Mouse (Mus musculus): ENCODE results near the gene Elmo2.

Elmo2 gene

DNA sequence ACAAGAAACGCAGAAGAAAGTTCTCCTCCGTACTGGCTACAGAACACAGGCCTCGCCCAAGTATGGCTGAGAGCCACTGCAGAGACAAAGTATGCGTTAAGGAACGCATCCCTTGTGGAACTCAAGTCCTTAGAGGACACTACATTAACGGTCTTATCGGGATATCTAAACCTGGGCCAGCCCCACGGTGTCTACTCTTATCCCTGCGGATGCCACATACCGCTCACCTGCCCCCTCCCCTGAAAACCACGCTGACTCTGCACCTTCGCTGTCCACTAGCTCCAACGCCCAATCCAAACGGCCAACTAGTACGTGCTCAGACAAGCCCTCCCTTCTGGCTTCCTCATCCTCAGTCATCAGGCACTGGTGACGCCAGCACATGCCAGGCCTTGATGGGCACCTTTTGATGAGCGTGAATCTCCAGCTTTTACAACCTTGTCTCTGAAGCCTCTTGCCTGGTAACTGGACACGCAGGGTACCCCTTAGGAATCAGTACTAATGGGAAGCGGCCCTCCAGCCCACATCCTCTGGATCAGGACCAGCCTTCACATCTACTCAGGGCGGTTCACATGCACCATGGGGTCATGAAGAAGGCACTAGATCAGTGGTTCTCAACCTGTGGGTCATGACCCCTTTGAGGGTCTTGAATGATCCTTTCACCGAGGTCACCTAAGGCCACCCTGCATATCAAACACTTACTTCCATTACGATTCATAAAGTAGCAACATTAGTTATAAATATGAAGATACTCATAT is 4.1 kb downstream of the Elmo2 start:
- DNase-seq = no peak

DNA sequence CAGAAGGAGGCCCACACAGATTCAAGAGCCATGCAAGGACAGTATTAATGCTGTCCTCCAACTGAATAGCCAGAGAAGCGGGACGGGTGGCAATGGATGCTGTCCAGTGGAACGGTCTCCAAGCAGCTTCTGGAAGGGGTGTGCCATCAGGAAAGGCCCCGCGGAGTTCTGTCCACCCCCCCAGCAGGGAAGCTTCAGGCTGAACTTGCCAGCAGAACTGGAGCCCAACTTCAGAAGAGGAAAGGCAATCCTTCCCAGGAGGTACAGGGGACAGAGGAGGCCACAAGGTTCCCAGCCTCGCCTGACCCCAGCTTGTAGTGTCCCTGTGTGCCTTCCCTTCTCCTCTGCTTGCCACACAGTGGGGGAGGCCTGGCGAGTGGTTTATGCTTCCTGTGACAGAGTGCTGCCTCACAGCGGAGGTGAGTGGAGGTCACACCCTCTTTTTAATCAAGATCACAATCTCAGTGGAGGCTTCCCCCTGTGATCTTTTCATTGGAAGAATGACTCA is 4.8 kb downstream of the Elmo2 start:
- DNase-seq = no peak

DNA sequence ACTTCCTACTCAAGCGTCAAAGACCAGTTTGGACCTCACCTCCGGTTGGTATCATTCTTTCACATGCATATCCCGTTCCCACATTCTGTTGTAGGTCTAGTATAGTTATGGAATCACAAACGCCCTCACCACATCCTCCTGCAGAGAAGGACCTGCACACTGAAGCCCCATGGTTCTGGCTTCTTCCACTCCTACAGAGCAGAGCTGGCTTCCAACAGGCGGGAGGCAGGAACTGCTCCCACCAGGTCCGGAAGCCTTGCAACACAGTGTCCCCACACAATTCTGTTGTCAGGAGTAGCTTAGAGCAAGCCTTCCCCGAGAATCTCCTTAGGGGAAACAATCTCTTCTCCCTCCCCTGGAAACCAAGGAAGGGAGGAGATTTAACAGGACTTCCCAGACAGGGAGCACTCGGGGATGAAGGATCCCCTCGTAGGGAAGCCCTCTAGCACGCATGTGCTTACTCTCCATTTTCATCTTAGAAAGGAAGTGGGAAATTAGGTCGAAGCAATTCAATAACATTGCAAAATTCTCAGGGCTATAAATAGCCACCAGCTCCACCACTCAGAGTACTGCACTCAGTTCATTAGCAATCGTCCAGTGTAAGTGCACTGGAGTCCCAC is 5.6 kb downstream of the Elmo2 start:
- DNase-seq = no peak

DNA sequence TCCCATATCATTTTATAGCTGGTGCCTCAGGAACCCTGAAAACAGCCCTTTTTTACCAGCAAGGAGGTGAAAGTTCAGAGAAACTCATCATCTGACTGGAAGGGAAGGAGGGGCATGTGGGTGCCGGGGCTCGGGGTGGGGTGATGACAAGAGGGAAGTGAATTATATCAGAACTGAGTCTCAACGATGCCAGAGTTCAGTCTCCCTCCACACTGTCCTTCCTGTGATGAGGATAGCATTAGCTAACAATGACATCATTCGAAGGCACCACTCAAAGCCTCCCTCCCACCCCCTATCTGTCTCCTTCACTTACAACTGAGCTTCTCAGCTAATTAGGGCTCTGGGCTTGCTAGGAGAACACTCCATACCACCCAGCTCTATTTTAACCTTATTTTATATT is 6.8 kb downstream of the Elmo2 start:
- DNase-seq = no peak

DNA sequence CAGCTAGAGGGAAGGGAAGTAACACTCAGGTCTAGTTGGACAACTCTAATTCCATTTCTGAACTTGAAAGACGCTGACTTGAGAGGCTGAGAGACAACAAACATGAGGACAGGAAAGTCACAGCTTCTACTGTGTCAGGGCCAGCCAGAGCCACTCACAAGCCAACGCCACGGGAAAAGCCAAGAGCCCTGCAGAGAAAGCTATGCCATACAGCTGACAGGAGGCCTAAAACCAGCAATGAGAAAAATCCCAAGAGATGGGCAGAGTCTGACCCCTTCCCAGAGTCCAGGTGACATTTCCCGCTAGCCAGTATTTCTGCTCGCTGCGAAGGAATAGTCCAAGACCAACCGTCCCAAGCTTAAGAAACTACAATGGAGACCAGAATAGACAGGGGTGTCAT is 7.3 kb downstream of the Elmo2 start:
- no peak for DNase-seq

DNA sequence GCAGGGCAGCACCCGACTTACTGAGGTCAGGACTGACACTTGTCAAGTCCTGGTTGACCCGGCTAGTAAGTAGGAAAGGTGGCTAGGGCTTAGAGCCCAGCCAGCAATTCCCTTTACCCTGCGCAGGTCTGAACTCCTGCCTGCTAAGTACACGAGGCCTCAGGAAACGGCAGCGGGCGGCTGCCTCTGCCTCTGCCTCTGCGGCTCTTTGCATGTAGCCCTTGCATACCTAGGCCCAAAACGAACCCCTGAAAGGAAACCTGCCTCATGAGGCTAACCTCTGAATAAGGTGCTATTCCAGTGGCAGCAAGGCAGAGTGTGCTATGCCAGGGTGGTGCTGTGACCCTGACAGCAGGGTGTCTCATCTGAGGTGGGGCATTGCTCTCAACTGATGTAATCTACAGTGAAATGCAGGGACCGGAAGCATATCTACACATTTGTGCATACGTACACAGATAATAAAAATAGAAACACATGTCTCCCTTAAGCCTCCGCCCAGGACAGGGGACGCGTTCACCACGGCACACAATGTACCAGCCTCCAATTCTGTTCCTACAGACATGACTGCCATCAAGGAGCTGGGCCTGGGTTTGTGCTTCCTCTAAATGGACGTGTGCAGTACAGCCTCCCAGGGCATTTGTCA is 8.5 kb downstream of the Elmo2 start:
- no peak for DNase-seq

DNA sequence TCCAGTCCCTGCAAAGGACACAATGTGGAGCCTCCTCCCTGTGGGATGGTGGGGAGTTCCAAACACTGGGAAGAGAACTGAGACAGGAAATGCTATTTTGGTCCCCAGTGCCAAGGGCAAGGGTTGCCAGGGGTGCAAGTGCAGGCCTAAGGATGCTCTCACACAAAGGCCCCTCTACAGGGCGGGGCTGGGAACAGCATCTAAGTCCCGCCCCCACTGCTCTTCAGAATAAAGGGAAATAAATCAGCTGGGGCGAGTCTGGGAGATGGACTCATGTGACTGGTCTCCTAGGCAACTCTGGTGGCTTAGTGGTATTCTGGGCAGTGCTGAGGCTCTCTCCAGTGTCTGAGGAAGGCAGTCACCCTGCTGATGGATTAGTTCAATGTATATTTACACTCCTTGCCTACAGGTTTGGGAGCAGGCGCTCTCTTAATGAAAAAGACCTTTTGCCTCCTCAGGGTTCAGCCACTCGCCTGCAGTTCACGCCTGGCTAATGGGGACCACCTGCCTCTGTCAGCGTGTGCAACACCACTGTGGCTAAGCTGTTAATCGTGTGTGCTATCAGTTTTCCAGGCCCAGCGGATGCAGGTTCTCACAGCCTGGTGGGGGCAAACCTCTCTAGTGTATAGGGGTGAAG is 9.3 kb downstream of the Elmo2 start:
- DNase-seq = peak; percentile 57

DNA sequence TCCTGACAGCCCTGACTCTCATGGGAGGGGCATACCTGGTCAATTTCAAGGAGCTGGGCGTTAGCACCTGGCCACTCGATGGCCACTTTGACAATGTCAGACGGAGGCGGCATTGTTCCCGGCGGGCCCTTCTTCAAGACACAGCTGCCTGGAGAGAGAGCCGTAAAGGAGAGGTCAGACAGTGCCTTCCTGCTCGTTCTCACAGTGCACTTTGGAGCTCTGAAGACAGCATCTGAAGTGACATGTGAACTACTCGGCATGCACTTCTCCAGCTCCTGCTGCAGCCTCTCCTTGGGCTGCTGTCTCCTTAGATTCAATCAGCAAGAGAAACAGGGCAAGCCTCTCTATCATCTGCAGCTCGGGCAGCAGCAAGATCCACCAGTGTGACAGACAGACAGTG is 10.1 kb downstream of the Elmo2 start:
- DNase-seq = no peak

DNA sequence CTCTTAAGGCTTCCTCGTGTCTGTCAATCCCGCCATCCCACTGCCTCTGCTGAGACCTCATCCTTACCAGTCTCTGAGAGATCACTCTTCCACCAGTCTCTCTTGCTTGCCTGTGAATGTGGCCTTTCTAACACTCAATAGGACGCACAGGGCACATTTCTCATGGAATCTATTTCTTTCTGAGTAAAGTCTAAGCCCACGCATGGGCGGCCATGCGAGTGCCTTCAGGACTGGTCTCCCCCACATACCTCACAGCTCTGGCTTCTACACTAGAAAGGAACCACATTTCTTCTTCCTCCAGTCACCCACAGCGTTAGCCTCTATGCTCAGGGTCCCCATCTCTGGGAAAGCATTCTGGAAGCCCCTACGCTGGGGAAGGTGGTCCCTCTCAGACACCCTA is 12.1 kb downstream of the Elmo2 start:
- no peak for DNase-seq

DNA sequence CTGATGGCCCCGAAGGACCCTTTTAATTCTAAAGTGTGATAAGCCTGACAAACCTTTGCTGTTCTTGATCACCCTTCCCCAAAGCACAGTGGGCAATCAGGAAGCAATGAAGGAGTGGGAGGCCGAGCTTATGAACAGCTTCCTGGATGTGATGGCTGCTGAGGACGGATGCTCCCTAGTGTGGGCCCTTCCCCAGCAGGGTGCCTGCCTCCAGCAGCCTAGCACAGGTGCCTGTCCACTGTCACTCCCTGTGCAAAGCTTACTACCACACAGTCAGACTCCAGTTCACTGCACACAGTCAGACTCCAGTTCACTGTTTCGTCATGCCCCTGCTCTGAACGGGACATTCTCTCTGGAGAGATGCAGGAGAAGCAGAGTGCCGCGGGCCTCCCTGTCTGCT is 13.9 kb downstream of the Elmo2 start:
- no peak for DNase-seq

DNA sequence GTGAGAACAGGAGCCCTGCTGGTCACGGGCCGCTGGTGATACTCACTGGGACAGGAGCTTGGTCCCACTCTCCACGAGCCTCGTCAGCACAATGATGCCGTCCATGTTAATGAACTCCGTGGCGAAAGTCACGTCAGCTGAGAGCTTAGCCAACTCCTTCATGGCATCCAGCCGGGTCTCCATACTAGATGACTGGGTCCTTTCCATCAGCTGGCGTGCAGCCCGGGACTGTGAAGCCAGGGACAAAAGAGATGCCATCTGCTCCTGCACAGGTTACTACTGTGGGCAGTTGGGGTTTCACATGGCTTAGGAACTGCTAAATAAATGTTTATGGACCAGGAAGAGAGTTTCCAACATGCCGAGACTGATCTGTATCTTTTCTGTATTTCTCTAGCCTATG is 14.7 kb downstream of the Elmo2 start:
- DNase-seq = no peak

DNA sequence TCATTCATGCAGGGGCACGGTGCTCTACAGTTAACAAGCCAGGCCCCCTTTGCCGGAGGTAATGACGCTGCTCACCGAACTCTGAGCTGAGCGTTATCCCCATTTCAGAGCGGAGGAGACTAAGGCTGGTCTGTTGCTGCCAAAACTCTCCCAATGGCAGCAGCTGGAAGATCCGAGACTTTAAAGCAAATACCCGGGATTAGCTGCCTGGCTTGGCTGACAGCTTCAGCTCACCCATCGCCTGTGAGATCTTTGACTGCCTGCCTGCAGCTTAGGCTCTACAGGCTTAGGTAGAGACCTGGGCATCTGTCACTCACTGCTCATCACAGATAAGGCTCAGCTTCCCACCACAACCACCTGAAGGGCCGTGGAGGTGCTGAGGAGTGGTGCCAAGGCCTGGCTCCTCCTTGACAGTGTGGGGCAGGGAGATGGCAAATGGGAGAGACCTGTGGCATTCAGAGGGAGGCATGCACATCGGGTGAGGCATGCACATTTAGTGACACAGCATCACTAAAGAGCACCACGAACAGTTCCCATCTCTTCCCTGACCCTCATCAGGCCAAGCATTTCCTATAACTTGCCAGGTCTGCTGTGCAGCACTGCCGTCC is 15.4 kb downstream of the Elmo2 start:
- no peak for DNase-seq

DNA sequence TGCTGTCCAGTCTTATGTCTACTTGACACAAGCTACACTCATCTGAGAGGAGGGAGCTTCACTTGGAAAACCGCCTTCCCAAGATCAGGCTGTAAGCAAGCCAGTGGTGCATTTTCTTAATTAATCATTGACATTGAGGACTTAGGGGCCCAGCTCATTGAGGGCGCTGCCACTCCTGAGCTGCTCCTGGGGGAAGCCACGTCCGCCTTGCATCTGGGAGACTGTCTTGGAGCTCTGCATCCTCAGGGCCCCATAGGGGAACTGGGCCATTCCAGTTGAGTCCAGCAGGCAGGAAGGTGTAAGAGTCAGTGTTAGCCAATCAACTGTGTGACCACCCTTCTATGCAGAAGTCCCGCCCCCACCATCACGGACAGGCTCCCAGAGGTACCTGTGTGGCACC is 18.5 kb downstream of the Elmo2 start:
- peak; percentile 52 for DNase-seq

DNA sequence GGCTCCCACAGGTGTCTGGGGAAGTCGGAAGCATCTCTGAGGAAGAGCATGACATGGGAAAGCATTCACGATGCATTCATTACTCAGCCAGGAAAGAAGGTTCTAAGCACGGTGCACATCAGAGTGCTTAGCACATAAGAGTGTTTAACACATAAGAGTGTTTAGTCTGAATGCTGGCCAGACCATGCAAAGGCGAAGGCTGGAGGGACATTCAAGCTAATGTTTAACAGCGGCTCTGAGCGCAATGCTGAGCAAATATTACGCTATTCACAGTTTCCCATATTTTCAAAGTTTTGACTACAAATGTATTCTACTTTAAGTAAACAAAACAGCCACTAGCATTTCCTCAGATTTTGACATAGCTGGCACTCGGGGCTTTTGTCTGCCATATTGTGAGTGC is 20.8 kb downstream of the Elmo2 start:
- no peak for DNase-seq

DNA sequence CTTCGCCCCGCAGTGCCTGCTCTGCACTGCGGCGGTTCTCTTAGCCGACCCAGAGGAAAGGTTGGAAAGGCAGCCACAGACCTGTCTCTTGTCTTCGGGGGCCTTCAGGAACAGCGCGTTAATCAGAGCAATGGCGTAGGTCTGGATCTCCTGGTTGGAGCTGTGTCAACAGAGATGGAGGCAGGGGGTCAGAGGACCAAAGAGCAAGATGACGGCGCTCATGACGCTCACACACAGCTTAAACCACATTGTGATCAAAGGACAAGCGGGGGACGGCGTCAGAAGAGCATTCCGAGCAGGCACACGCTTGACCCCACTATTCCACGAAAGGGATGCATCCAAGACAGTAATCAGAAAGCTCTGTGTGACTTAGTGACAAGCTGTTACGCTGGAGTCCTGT is 21.5 kb downstream of the Elmo2 start:
- DNase-seq = no peak

DNA sequence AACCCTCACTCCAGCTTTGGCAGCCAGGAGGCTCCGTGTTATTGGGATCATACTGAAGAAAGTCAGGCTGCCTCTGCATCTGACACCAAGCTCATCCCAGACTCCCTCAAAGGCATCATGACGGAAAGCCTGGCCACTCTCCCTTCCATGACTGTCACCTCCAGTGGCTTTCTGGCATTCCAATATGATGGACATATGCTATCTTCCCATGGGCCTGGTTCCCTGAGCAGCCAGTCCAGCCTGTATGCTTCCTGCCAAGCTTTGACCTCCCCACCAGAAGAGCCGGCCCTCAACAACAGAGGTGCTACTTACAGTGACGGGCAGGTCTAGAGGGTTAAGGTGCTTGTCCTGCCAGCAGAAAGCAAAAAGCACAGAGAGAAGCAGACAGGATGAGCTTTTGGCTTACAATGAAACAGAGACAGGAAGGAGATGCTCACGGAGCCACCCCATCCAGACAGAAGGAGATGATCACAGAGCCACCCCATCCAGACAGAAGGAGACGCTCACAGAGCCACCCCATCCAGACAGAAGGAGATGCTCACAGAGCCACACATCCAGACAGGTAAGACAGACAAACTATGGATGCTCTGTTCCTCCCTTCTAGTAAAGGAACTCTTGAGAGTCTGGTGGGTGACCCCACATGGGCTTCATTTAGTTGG is 22.8 kb downstream of the Elmo2 start:
- no peak for DNase-seq

DNA sequence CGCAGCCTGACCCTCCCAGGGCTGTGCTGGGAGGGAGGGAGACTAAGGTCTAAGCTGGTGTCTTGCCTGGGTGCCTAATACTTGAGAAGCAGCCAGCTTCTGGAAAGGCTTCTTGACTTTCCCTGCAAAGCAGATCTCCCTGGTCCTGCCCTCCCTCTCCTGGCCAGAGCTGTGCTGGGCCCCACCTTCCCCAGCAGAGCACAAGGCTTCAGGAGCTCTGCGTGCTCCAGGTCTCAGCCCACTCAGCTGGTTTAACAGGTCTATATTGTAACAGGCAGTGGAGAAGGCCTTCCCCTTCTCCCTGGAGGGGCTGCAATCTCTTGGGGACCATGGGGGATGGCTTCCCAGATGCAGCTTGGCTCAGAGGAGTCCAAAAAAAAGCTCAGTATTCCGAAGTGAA is 24.9 kb downstream of the Elmo2 start:
- no peak for DNase-seq

DNA sequence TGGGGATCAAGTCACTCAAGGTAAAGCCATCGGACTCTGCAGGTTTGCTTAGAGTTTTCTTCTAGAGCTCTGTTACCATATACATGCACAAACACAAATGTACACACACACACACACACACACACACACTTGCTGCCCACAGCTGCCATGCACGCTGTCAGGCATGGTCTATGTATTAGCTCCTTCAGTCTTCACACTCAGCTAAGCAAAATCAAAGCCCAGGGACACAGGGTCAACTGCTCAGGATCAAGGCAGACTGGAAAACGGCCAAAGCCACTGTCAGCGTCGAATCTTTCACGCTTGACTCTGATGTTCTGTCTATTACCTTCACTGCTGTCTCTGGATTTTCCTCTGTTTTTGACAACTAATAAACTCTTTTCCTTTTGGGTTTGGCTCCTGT is 25.4 kb downstream of the Elmo2 start:
- no peak for DNase-seq

DNA sequence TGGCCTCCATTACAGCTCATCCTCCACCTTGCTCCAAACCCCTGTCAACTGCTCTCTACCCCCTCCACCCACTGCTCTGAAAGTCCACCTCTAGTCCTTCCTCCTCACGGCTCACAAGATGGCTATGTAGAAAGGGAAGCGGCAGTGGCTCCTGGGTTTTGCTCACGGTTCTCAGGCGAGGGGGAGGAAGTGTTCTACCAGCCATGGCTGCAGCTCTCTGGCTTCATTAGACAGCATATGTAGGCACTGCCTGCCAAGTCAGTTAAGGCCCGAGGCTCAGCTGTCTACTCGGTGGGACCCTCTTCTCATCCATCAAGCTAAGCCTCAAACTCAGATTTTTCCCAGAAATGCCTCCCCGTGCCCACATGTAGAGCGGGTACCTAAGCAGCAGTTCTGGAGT is 25.9 kb downstream of the Elmo2 start:
- DNase-seq = no peak

DNA sequence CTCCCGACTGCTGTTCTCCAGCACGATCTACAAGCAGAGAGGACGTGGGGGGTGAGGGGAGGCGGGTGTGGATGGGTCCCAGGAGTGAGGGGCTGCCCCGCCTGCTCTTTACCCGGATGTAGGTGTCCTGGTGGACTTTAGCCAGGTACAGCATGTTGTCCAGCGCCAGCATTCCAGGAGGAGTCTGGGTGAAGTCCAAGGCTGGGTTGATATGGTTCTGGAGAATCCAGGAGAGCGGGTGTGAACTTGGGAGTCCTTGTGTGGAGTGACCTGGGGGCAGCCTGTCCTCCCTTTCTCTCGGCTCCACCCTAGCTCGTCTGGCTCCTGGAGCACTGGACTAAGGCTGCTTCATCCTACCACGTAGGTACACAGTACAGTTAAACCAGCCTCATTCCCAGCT is 28.9 kb downstream of the Elmo2 start:
- peak; percentile 84 for DNase-seq

DNA sequence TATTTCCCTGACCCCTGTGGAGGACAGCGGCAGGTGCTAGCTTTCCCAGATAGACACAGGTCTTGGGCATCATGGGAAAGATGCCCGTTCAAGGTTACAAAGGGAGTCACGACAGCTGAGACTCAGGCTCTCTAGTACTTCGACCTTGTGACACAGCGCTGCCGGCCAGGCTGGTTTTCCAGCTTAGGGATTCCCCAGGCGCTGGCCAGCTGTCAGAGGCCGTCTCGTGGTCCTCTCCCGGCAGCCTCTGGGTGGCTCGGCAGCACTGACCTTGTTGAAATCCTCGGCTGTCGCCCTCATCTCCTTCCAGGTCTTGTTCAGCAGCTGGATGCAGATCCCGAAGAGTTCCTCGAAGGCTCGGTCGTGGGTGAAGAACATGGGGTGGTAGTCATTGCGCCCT is 29.7 kb downstream of the Elmo2 start:
- peak; percentile 68 for DNase-seq

DNA sequence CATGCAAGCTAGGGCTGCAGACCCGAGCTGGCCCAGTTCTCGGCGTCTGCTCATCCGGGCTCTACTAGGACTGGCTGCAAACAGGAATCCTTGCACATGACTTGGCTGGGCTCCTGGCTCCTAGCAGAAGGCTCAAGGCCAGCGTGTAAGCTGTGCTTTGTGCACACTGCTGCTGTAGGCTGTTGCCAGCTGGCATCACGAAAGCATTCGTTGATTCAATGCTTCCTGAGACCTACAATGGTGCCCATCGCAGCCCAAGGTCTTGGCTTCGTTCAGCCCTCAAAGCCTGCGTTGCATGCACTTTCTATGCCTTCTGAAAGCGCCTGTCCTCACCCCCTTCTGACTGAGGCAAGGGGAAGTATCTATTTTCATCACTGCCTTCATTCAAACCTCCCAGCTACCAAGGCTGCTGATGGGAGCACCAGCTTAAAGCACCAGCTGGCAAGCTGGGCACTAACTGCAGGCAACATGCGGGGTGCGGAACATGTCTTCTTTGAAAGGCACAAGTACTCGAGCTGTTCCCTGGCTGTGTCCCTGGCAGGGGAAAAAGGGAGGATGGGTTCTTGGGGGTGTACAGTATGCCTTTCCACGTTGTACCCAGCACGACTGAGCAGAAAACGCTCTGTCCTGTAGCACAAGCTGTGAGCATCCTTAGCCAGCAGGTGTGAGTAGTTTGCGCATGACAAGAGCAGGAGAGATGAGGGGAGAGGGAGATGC is 37.8 kb downstream of the Elmo2 start:
- peak; percentile 72 for DNase-seq

Measured in kidney, adult 18-20 months (tissue).